Mouse (Mus musculus) brain, embryonic 14.5 days (tissue): ENCODE results near the gene Car1.

Experiments used
- CTCF ChIP-seq: fragments of 200-500 bp; IDR thresholded peaks from 2 replicates; pipeline ENCODE4 v1.5.1; 2012; ENCODE audit warnings: inconsistent platforms, mild to moderate bottlenecking, moderate library complexity, borderline replicate concordance; ENCODE audit not compliant: insufficient read depth, insufficient read length; ENCODE audit errors: extremely low read depth
- POLR2A ChIP-seq: fragments of 200-500 bp; IDR thresholded peaks from 2 replicates; pipeline ENCODE4 v1.6.1; 2012; ENCODE audit warnings: mild to moderate bottlenecking, inconsistent platforms, borderline replicate concordance; ENCODE audit not compliant: poor library complexity, insufficient read depth, insufficient read length, severe bottlenecking; ENCODE audit errors: extremely low read depth

- TF ChIP-seq CTCF, result no peak
- TF ChIP-seq POLR2A, result no peak
Measured at GRCm38 (mm10) chr3:14848587-14849254, 40.6 kb upstream of the Car1 start.
